Mouse (Mus musculus) testis, adult 2 months (tissue): Measurements from ENCODE around the gene Cyth3. TPM values are rescaled to one million over a fixed set of nuclear protein-coding genes. Genes with fewer than 3 reads are reported as not detected.

Experiments used
- H3K27ac ChIP-seq: fragments of 200-500 bp; 2 replicates; pipeline ENCODE4 v1.5.1; 2012; ENCODE audit warnings: low read depth, low read length; ENCODE audit not compliant: control insufficient read depth, insufficient read depth
- H3K27me3 ChIP-seq: fragments of 200-500 bp; 2 replicates; pipeline ENCODE4 v1.6.1; 2012; ENCODE audit warnings: mild to moderate bottlenecking, low read length, moderate library complexity; ENCODE audit not compliant: control insufficient read depth, insufficient read depth
- H3K36me3 ChIP-seq: fragments of 200-500 bp; 2 replicates; pipeline ENCODE4 v1.6.1; 2012; ENCODE audit warnings: mild to moderate bottlenecking, low read length; ENCODE audit not compliant: control insufficient read depth, insufficient read depth
- H3K4me1 ChIP-seq: fragments of 200-500 bp; 2 replicates; pipeline ENCODE4 v1.6.1; 2012; ENCODE audit warnings: low read length; ENCODE audit not compliant: control insufficient read depth, insufficient read depth
- H3K4me3 ChIP-seq: fragments of 200-500 bp; 2 replicates; pipeline ENCODE4 v1.5.1; 2012; ENCODE audit warnings: low read depth, mild to moderate bottlenecking, low read length, moderate library complexity, mixed read lengths; ENCODE audit not compliant: control insufficient read depth
- CTCF ChIP-seq: fragments of 200-500 bp; IDR thresholded peaks from 2 replicates; pipeline ENCODE4 v1.5.1; 2012; ENCODE audit warnings: low read depth, mild to moderate bottlenecking, inconsistent platforms, low read length, moderate library complexity; ENCODE audit not compliant: control insufficient read depth, insufficient read depth, insufficient replicate concordance
- POLR2A ChIP-seq: fragments of 200-500 bp; IDR thresholded peaks from 2 replicates; pipeline ENCODE4 v1.6.1; 2012; ENCODE audit warnings: low read depth, mild to moderate bottlenecking, inconsistent platforms, low read length, moderate library complexity; ENCODE audit not compliant: control insufficient read depth
- polyA plus RNA-seq: library from polyadenylated mRNA; depleted of rRNA; stranded (reverse); fragments of >200 nt; gene quantifications from 2 replicates; pipeline ENCODE4 v1.2.3, GENCODE M21; 2012

Gene Cyth3
- polyA plus RNA-seq, 1 experiment, result 24.0 TPM

DNA sequence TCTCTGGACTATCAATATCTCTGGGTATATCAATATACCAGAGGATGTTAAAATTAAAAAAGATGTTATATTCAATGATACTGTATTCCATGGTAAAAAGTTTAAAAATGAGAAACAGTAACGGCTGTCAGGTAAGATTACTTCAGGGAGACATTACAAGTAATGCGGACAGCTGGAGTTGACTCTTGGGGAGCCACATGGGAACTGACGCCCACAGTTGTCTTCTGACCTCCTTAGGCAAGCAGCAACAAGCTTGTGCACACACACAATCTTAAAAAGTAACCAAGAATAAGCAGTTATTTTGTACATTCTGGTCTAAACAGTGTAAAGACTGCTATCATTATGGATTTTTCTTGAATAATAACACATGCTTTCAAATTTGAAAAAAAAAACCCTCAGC is 2.2 kb downstream of the Cyth3 start:
- TF ChIP-seq POLR2A, result no peak
- H3K4me1 ChIP-seq, result peaks cover 25% of the 10 kb centered on the region

DNA sequence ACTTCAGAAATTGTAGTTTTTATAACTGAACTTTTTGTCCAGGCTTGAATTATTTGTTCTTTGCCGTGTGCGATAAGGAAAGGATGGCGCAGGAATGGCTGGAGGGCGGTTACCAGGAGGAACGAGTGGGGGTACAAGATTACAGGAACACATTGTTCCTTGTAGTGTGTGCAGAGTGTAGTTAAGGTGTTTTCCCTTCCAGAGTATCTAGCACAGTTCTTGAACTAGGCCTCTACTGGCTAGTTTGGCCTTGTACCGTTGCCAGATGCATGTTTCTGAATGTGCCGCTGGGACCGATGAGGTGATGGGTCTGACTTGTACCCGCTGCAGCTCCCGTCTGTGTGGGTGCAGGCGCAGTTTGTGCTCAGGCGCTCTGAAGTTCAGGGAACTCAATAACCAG is 3.2 kb downstream of the Cyth3 start:
- peak overlapping the region; percentile 90 for H3K27ac ChIP-seq
- no peaks in the 10 kb centered on the region for H3K36me3 ChIP-seq
- H3K4me3 ChIP-seq, result peak overlapping the region; percentile 14; the same call in 1 of the 2 replicates
- H3K27me3 ChIP-seq, result no peaks in the 10 kb centered on the region
- H3K4me1 ChIP-seq, result peaks cover 25% of the 10 kb centered on the region
- no peak for TF ChIP-seq POLR2A
- TF ChIP-seq CTCF, result no peak

More for the DNA sequence above, 2.2 kb downstream of the Cyth3 start:
- Histone ChIP-seq H3K27me3 (no peaks in the 10 kb centered on the region), H3K36me3 (no peaks in the 10 kb centered on the region), H3K27ac (no peak overlapping the region), H3K4me3 (no peak overlapping the region)

DNA sequence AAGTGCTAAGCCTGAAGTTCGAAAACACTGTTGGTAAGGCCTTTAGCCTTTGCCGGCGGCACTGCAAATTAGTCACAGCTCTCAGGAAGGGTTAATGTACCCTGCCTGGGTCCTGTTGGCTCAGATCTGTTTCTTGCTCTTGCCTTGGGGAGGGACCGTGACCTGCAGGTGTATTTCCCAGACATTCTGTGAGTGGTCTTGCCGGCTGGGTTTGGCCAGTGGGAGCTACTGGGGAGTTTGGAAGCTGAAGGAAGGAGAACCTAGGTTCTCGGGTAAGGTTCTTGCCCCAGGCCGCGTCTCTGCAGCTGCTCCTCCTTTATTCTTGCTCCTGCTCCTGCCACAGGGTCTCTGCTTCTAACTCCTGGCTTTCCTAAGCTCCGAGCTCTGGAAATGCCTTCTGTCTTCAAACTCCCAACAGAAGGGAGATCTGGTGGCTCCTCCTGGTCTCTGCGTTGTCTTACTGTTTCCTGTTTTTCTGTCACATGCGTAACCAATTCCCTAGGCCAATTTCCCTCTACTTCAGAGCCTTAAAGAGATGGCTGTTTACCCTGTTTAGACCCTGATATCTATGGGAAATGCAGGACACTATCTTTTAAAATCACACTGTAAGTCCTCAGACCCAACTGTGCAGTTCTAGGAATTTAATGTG is 3.8 kb downstream of the Cyth3 start:
- Histone ChIP-seq H3K36me3 (no peaks in the 10 kb centered on the region), H3K27ac (peak overlapping the region; percentile 90), H3K4me3 (peak overlapping the region; percentile 14), H3K4me1 (peaks cover 22% of the 10 kb centered on the region), H3K27me3 (no peaks in the 10 kb centered on the region)
- TF ChIP-seq POLR2A (no peak), CTCF (no peak)

DNA sequence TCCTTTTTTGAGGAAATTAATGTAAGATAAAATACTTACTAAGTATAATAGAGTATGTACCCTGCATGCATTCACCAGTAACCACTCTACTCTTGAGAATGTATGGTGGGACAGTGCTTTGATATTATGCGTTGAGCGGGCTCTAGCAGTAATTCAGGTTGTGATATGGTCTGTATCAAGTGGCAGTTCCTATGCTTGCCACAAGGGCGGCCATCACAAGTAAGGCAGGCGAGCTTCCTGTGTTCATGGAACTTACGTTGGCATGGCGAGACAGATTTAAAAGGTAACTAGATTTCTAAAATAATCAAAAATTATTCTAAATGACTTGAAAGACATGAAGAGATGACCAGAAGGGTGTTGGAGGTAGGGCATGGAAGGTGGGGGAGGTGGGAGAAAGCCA is 5.3 kb downstream of the Cyth3 start:
- TF ChIP-seq CTCF, result no peak
- peaks cover 16% of the 10 kb centered on the region for H3K4me1 ChIP-seq

DNA sequence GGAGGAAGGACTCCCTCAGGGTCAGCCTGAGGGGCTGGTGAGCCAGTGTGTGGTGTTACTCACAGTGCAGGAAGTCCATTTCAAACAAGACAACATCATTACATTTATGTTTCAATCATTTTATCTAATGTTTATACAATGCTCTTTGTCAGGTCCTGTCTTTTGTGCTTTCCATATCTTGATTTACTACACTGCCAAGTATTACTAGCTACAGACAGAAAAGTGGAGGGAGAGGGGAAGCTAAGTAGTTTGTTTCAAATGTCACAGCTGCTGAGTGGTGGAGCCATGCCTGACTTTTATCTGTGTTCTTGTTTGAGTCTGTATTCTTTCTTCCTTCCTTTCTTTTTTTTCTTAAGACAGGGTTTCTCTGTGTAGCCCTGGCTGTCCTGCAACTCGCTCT is 5.7 kb downstream of the Cyth3 start:
- no peak overlapping the region for H3K27ac ChIP-seq
- TF ChIP-seq POLR2A (no peak), CTCF (no peak)
- peaks cover 15% of the 10 kb centered on the region for H3K4me1 ChIP-seq
- no peak overlapping the region for H3K4me3 ChIP-seq
- no peaks in the 10 kb centered on the region for H3K27me3 ChIP-seq
- no peaks in the 10 kb centered on the region for H3K36me3 ChIP-seq

More for the DNA sequence above, 5.3 kb downstream of the Cyth3 start:
- H3K27me3 ChIP-seq, result no peaks in the 10 kb centered on the region
- no peaks in the 10 kb centered on the region for H3K36me3 ChIP-seq
- H3K4me3 ChIP-seq, result no peak overlapping the region
- no peak overlapping the region for H3K27ac ChIP-seq

DNA sequence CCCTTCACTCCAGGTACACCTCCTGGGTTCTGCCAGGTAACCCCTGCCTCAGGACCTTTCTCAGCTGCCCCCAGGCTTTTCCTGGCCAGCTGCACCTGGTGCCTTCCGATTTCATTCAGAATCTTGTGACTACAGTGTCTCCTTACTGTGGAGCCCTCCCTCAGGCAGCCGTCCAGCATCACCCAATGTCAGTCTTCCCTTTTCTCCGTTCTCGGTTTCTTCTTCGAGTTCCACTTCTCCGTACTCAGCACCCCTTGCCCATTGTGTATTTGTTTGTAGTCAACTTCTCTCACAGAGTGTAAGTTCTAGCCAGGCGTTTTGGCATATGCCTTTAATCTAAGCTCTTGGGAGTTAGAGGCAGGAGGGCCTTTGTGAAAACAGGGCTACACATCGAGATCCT is 7.4 kb downstream of the Cyth3 start:
- no peaks in the 10 kb centered on the region for H3K27me3 ChIP-seq
- H3K4me3 ChIP-seq, result no peak overlapping the region
- no peak overlapping the region for H3K27ac ChIP-seq
- H3K4me1 ChIP-seq, result peaks cover 8% of the 10 kb centered on the region
- TF ChIP-seq POLR2A (no peak), CTCF (no peak)
- H3K36me3 ChIP-seq, result no peaks in the 10 kb centered on the region

DNA sequence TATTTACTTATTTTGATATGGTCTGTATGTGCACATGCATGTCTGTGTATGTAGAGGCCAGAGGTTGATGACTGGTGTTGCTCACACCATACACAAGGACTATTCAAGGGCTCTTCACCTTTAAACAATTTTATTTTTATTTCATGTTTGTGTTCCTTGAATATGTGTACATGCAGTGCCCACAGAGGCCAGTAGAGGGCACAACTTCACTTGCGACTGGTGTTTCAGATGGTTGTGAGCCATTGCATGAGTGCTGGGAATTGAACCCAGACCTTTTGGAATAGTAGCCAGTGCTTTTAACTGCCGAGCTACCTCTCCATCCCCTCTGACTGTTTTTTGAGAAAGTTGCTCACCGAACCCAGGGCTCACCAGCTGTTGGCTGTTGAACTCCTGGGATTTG is 8.0 kb downstream of the Cyth3 start:
- no peak overlapping the region for H3K27ac ChIP-seq
- TF ChIP-seq CTCF (peak; percentile 23; the same call in 1 of the 2 replicates), POLR2A (no peak)
- no peaks in the 10 kb centered on the region for H3K36me3 ChIP-seq
- no peaks in the 10 kb centered on the region for H3K27me3 ChIP-seq
- H3K4me1 ChIP-seq, result peaks cover 8% of the 10 kb centered on the region
- no peak overlapping the region for H3K4me3 ChIP-seq

DNA sequence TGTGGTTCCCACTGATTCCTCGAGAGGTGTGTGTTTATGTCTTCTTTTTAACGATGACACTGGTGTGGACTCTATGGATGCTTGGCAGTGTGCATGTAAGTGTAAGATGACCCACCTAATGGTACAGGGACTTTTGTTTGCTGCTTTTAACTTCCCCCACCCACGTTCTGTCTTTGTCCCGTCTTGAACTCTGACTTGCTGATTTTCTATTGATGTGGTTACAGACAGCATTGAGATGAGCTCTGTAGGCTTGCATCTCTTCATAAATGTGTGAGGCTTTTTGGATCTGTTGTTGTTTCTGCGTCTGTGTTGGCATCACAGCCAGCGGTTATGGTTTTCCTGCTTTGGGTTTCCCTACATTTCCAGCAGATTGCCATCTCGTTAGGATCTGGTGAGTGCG is 8.5 kb downstream of the Cyth3 start:
- H3K4me1 ChIP-seq, result peaks cover 5% of the 10 kb centered on the region

More for the DNA sequence above, 8.5 kb downstream of the Cyth3 start:
- no peaks in the 10 kb centered on the region for H3K36me3 ChIP-seq
- TF ChIP-seq POLR2A, result no peak
- no peak for TF ChIP-seq CTCF
- no peak overlapping the region for H3K27ac ChIP-seq
- H3K27me3 ChIP-seq, result no peaks in the 10 kb centered on the region
- no peak overlapping the region for H3K4me3 ChIP-seq
